Mouse (Mus musculus) skeletal muscle tissue, adult 2 months (tissue): ENCODE data around the gene Rad17.

ENCODE experiments used
- DNase-seq: peaks from one replicate; pipeline ENCODE4 v3.0.0-alpha.2; 2012; ENCODE audit warnings: low read depth, low spot score

Rad17 gene

GRCm38 (mm10) chr13:100570713-100571112 lies 80.1 kb downstream of the Rad17 start:
- DNase-seq, result no peak

DNA sequence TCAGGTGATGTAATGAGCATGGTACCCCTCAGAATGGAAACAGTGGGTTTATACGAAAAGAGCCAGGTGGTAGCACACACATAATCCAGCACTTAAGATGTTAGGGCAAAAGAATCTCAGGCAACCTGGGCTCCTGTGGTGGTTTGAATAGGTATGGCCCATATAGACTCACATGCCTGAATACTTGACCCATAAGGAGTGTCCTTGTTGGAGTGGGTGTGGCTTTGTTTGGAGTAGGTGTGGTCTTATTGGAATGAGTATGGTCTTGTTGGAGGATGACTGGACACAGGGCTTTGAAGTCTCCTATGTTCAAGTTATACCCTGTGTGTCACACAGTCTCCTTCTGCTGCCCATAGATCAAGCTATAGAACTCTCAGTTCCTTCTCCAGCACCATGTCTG lies 82.5 kb downstream of the Rad17 start:
- no peak for DNase-seq
